Comparison of ENCODE assay signal across 8 mouse cellular contexts in genomic region chr6:118197440-118197975, GRCm38 (mm10). TPM values are rescaled to one million over a fixed set of nuclear protein-coding genes. Genes with fewer than 3 reads are reported as not detected.
A peak's percentile ranks its signal among the peaks of the same experiment; 100 is the strongest.
DNase-seq lines count a peak whose midpoint lies in the region; ATAC-seq lines count a peak whose summit lies in the region.

Gene Ret, minus strand, starts transcription at chr6:118197718.

- no peaks in the 10 kb centered on the region for H3K9me3 ChIP-seq in heart, embryonic 11.5 days (replicated peaks; ENCODE audit: control insufficient read depth, low read length)
- H3K9me3 ChIP-seq in heart, embryonic 16.5 days (replicated peaks; ENCODE audit: control insufficient read depth, low read length): no peaks in the 10 kb centered on the region
- no peaks in the 10 kb centered on the region for H3K9me3 ChIP-seq in midbrain, embryonic 12.5 days

- H3K4me3 ChIP-seq in heart, embryonic 11.5 days (ENCODE audit: low read depth, low read length): peak within 1 kb of the TSS; percentile 58
- H3K4me3 ChIP-seq in heart, embryonic 16.5 days (ENCODE audit: low read length): peak within 1 kb of the TSS; percentile 71
- H3K4me3 ChIP-seq in midbrain, embryonic 12.5 days: peak within 1 kb of the TSS; percentile 52

- DNase-seq in heart, postnatal 4 days: no peak
- peak; percentile 44 for DNase-seq in brain, adult 2 months (ENCODE audit: low read depth, low spot score)
- DNase-seq in adrenal gland, postnatal 36 days: no peak
- no peak for DNase-seq in urinary bladder, postnatal 36 days (ENCODE audit: low spot score in 2 of 2)
- DNase-seq in frontal cortex, postnatal 14 days (ENCODE audit: low spot score in 2 of 2): no peak

- H3K9ac ChIP-seq in heart, embryonic 11.5 days (ENCODE audit: low read depth, low read length): 0 out of 2 replicates have a peak within 1 kb of the TSS, but pooled peaks have one; percentile 46
- H3K9ac ChIP-seq in heart, embryonic 16.5 days (ENCODE audit: low read length): peak within 1 kb of the TSS; percentile 58
- peak within 1 kb of the TSS; percentile 26 for H3K9ac ChIP-seq in midbrain, embryonic 12.5 days (replicated peaks)

- ATAC-seq in heart, embryonic 11.5 days (replicated peaks; ENCODE audit: insufficient number of reproducible peaks, low FRiP score, low TSS enrichment): no peak
- no peak for ATAC-seq in heart, embryonic 16.5 days (replicated peaks; ENCODE audit: extremely low read depth, insufficient read depth, low FRiP score)
- ATAC-seq in midbrain, embryonic 12.5 days (ENCODE audit: low FRiP score, low read depth): no peak; the same call in 1 of the 2 replicates

- H3K27ac ChIP-seq in heart, embryonic 11.5 days (ENCODE audit: low read depth, low read length): no peak within 1 kb of the TSS
- H3K27ac ChIP-seq in heart, embryonic 16.5 days (ENCODE audit: low read length): no peak within 1 kb of the TSS
- H3K27ac ChIP-seq in midbrain, embryonic 12.5 days (replicated peaks): no peak within 1 kb of the TSS

- H3K36me3 ChIP-seq in heart, embryonic 11.5 days (ENCODE audit: control insufficient read depth, insufficient read depth, low read length): no peaks in the 10 kb centered on the region
- H3K36me3 ChIP-seq in heart, embryonic 16.5 days (ENCODE audit: control insufficient read depth, insufficient read depth): no peaks in the 10 kb centered on the region
- no peaks in the 10 kb centered on the region for H3K36me3 ChIP-seq in midbrain, embryonic 12.5 days

- peaks cover 82% of the 10 kb centered on the region for H3K27me3 ChIP-seq in heart, embryonic 11.5 days (ENCODE audit: control insufficient read depth, insufficient read depth, low read length)
- H3K27me3 ChIP-seq in heart, embryonic 16.5 days (ENCODE audit: control insufficient read depth, insufficient read depth, low read length): peaks cover 83% of the 10 kb centered on the region
- H3K27me3 ChIP-seq in midbrain, embryonic 12.5 days: peaks cover 81% of the 10 kb centered on the region

- WGBS in heart, embryonic 11.5 days (ENCODE audit: insufficient replicate concordance): 1% methylated on average over 26 of the region's 26 CpGs
- under 1% methylated on average over 26 of the region's 26 CpGs for WGBS in heart, embryonic 16.5 days
- 1% methylated on average over 25 of the region's 26 CpGs for WGBS in midbrain, embryonic 12.5 days

- H3K4me1 ChIP-seq in heart, embryonic 11.5 days (ENCODE audit: control insufficient read depth, insufficient read depth, low read length): no peaks in the 10 kb centered on the region
- peaks cover 13% of the 10 kb centered on the region for H3K4me1 ChIP-seq in heart, embryonic 16.5 days (ENCODE audit: control insufficient read depth, insufficient read depth, low read length)
- H3K4me1 ChIP-seq in midbrain, embryonic 12.5 days: peaks cover 17% of the 10 kb centered on the region

- H3K4me2 ChIP-seq in heart, embryonic 11.5 days: peak within 1 kb of the TSS; percentile 100
- peak within 1 kb of the TSS; percentile 100 for H3K4me2 ChIP-seq in heart, embryonic 16.5 days (ENCODE audit: low read depth, low read length)
- H3K4me2 ChIP-seq in midbrain, embryonic 12.5 days (replicated peaks): peak within 1 kb of the TSS; percentile 85

RNA-seq across cellular contexts. Expression of gene Ret, which starts in this region (rescaled TPM):
- polyA plus RNA-seq in heart, embryonic 11.5 days (2014; fragmentation: Nextera tagmentation; extraction: Ambion mirVana): 0.04 and 0.20 TPM in 2 replicates
- 1 to 10 TPM; 4.2 to 5.6 TPM for total RNA-seq in heart, postnatal 4 days (2021)
- polyA plus RNA-seq in heart, embryonic 16.5 days (2015; fragmentation: Nextera tagmentation; extraction: Ambion mirVana): 0.34 and 0.36 TPM in 2 replicates
- 2.9 and 3.8 TPM in 2 replicates for polyA plus RNA-seq in midbrain, embryonic 12.5 days (2016; fragmentation: Nextera tagmentation; extraction: Ambion mirVana)
- 1 to 10 TPM; 1.5 to 4.7 TPM for total RNA-seq in adrenal gland, postnatal 36 days (2021)
